Mouse (Mus musculus): ENCODE measurements around the gene Fam221a.

DNA sequence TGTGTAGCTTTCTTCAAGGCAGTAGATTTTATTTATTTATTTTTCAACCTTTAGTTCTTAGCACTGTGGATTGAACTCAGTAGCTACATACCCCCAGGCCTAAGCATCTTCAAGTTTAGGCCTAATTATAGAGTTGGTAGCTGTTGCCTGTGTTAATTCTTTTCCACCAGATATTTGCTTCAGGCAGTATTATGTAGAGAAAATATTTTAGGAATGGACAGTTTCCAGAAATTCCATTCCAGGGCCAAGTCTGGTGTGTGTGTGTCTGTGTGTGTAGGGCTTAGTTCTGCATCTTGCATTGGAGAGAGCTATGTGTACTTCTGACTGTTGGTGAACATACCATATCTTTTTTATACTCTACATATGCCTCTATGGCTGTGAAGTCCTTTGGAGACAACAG lies 45.5 kb upstream of the Fam221a start:
- no peak for TF ChIP-seq POLR2A (IDR thresholded peaks at IDR 0.05; ENCODE audit: extremely low read depth, insufficient read depth, low read length)
- TF ChIP-seq CTCF (IDR thresholded peaks at IDR 0.05; ENCODE audit: low read depth, low read length), result no peak
